Mouse (Mus musculus) ES-E14 (cell line): ENCODE measurements around the gene Nsun2. TPM values are rescaled to one million over a fixed set of nuclear protein-coding genes. Genes with fewer than 3 reads are reported as not detected.

Experiments used
- DNase-seq: peaks from one replicate; pipeline ENCODE4 v3.0.0-alpha.2; 2013; ENCODE audit warnings: low read depth, low spot score
- H3K27ac ChIP-seq: 2 replicates; pipeline ENCODE4 v1.5.1; 2012; ENCODE audit warnings: low read depth, mild to moderate bottlenecking, low read length, moderate library complexity, mixed read lengths; ENCODE audit not compliant: poor library complexity, insufficient read depth, severe bottlenecking
- H3K36me3 ChIP-seq: 2 replicates; pipeline ENCODE4 v1.6.1; 2012; ENCODE audit warnings: mild to moderate bottlenecking, low read length, moderate library complexity, mixed read lengths; ENCODE audit not compliant: control insufficient read depth, poor library complexity, insufficient read depth, severe bottlenecking
- H3K4me1 ChIP-seq, 2 experiments: fragments of 150-350 bp in 1 of 2; sonication (generic) in 1 of 2; 2 replicates each; pipeline ENCODE4 v1.6.1; 2012; ENCODE audit warnings: low read length in 2 of 2, mild to moderate bottlenecking in 1 of 2, mixed read lengths in 1 of 2; ENCODE audit not compliant: control insufficient read depth in 2 of 2, insufficient read depth in 2 of 2, poor library complexity in 1 of 2
- H3K4me3 ChIP-seq, 2 experiments: fragments of 150-350 bp in 1 of 2; sonication (generic) in 1 of 2; 2 replicates each; pipeline ENCODE4 v1.5.1; 2012; ENCODE audit warnings: low read length in 2 of 2, low read depth in 1 of 2, mild to moderate bottlenecking in 1 of 2, mixed read lengths in 1 of 2; ENCODE audit not compliant: insufficient read depth in 1 of 2, poor library complexity in 1 of 2, severe bottlenecking in 1 of 2
- H3K9ac ChIP-seq: 2 replicates; pipeline ENCODE4 v1.6.1; 2012; ENCODE audit warnings: low read depth, mild to moderate bottlenecking, low read length, mixed read lengths; ENCODE audit not compliant: poor library complexity, insufficient read depth, severe bottlenecking
- H3K9me3 ChIP-seq: fragments of 150-350 bp; sonication (generic); 2 replicates; pipeline ENCODE4 v1.6.1; 2012; ENCODE audit warnings: low read depth, mild to moderate bottlenecking, low read length; ENCODE audit not compliant: control insufficient read depth, insufficient read depth
- CHD2 ChIP-seq: IDR thresholded peaks from 2 replicates; pipeline ENCODE4 v1.6.1; 2014; ENCODE audit warnings: mild to moderate bottlenecking, low read depth, low read length, inconsistent platforms
- HCFC1 ChIP-seq: IDR thresholded peaks from 2 replicates; pipeline ENCODE4 v1.6.1; 2012; ENCODE audit warnings: low read length, inconsistent platforms, borderline replicate concordance; ENCODE audit not compliant: insufficient read depth
- MAFK ChIP-seq: IDR thresholded peaks from 2 replicates; pipeline ENCODE4 v1.6.1; 2014; ENCODE audit warnings: mild to moderate bottlenecking, low read depth, low read length, inconsistent platforms; ENCODE audit not compliant: insufficient read depth
- ZC3H11A ChIP-seq: IDR thresholded peaks from 2 replicates; pipeline ENCODE4 v1.6.1; 2012; ENCODE audit warnings: low read depth, mild to moderate bottlenecking, inconsistent platforms, low read length, borderline replicate concordance
- ZNF384 ChIP-seq: IDR thresholded peaks from 2 replicates; pipeline ENCODE4 v1.6.1; 2012; ENCODE audit warnings: low read depth, low read length, inconsistent platforms
- in situ Hi-C, 2 experiments: fragments of 600-800 bp; cut with MboI; formaldehyde crosslinking; loops; one replicate each; pipeline ENCODE4 v1.15.1; 2025; ENCODE audit warnings: low sequenced_read_pairs in 2 of 2, inconsistent platforms in 1 of 2; ENCODE audit not compliant: unreplicated experiment in 2 of 2
- total RNA-seq: library from RNA; depleted of rRNA; stranded (reverse); fragments of 300-350 nt; gene quantifications from 2 replicates; pipeline ENCODE4 v1.2.3, GENCODE M21; 2012

The Nsun2 gene
- total RNA-seq, 1 experiment = 220 TPM

DNA sequence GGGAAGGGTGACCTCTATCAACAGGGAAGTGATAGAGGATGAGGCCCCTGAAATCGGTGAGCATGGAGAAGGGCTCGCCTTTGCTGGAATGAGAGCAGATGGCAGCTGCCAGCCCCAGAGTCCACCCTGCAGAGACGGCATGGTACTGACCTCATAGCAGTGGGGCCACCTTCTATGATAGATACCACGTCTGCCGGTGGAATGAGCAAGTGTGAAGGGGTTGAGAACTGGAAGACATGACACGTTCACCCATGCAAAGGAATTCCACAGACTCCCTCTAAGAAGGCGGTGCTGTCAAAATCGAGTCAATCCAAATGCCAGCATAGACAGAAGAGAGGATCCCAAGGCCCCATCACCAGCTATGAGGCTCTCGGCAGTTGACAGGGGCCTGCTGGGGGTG is 20.7 kb downstream of the Nsun2 start:
- in situ Hi-C loops = no loop called here
- no peak for TF ChIP-seq ZC3H11A
- no peak for TF ChIP-seq CHD2
- TF ChIP-seq ZNF384 = no peak
- TF ChIP-seq HCFC1 = no peak
- TF ChIP-seq MAFK = no peak
- no peak overlapping the region for H3K4me3 ChIP-seq
- H3K9ac ChIP-seq = no peak overlapping the region
- DNase-seq = no peak
- no peaks in the 10 kb centered on the region for H3K9me3 ChIP-seq
- no peak overlapping the region for H3K27ac ChIP-seq
- peaks cover 0 to 8% of the 10 kb centered on the region in 2 experiments; a peak in 1 of 4 replicates for H3K4me1 ChIP-seq
- no peaks in the 10 kb centered on the region for H3K36me3 ChIP-seq

GRCm38 (mm10) chr13:69555045-69555444 is 21.5 kb downstream of the Nsun2 start:
- Histone ChIP-seq H3K4me1 (peaks cover 0 to 8% of the 10 kb centered on the region in 2 experiments; a peak in 1 of 4 replicates), H3K4me3 (no peak overlapping the region), H3K9me3 (no peaks in the 10 kb centered on the region), H3K9ac (no peak overlapping the region), H3K27ac (no peak overlapping the region), H3K36me3 (no peaks in the 10 kb centered on the region)
- DNase-seq = no peak
- TF ChIP-seq HCFC1 = no peak
- no peak for TF ChIP-seq MAFK
- no peak for TF ChIP-seq ZC3H11A
- no peak for TF ChIP-seq CHD2
- TF ChIP-seq ZNF384 = no peak
- in situ Hi-C loops = no loop called here

DNA sequence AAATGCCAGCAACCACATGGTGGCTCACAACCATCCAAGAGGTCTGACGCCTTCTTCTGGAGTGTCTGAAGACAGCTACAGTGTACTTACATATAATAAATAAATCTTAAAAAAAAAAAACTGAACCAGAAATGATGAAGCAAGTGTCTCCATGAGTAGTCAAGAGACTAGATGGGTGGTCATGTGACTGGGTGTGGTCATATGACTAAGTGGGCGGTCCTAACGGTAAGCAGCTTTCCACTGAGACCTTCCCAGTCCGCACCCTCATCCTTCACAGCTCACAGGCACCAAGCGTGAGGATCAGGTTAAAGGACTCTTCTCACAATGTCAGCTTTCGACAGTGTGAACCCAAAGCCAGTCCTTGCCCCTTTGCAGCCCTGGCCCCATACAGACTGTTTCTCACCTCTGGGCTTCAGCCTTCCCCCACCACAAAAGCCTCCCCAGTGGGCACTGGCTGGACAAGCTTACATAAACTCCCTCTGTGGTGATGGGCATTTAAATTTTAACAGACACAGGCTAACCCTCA is 22.5 kb downstream of the Nsun2 start:
- in situ Hi-C loops = no loop called here
- no peak for TF ChIP-seq CHD2
- no peak for TF ChIP-seq HCFC1
- no peak for TF ChIP-seq MAFK
- TF ChIP-seq ZC3H11A = no peak
- TF ChIP-seq ZNF384 = no peak
- H3K4me3 ChIP-seq = no peak overlapping the region

GRCm38 (mm10) chr13:69556728-69557127 is 23.2 kb downstream of the Nsun2 start:
- in situ Hi-C loops = no loop called here
- H3K9ac ChIP-seq = no peak overlapping the region
- DNase-seq = no peak
- no peak overlapping the region for H3K27ac ChIP-seq
- no peak overlapping the region for H3K4me3 ChIP-seq
- H3K4me1 ChIP-seq = peaks cover 0 to 8% of the 10 kb centered on the region in 2 experiments; a peak in 1 of 4 replicates
- no peaks in the 10 kb centered on the region for H3K36me3 ChIP-seq
- no peak for TF ChIP-seq MAFK
- no peak for TF ChIP-seq CHD2
- TF ChIP-seq HCFC1 = no peak
- TF ChIP-seq ZC3H11A = no peak
- TF ChIP-seq ZNF384 = no peak
- H3K9me3 ChIP-seq = no peaks in the 10 kb centered on the region

More for the DNA sequence above, 22.5 kb downstream of the Nsun2 start:
- DNase-seq = no peak
- Histone ChIP-seq H3K4me1 (peaks cover 0 to 8% of the 10 kb centered on the region in 2 experiments; a peak in 1 of 4 replicates), H3K9me3 (no peaks in the 10 kb centered on the region), H3K36me3 (no peaks in the 10 kb centered on the region), H3K9ac (no peak overlapping the region), H3K27ac (no peak overlapping the region)
